Mouse (Mus musculus) lung, postnatal 0 days (tissue): ENCODE measurements at regions not wholly inside any gene's neighbourhood (a gene's known extent, or its start where the extent isn't known, plus 50 kb on each side); places are given as distances from the start of the nearest gene placed in this dataset.
A peak's percentile ranks its signal among the peaks of the same experiment; 100 is the strongest.

ENCODE experiments used
- CTCF ChIP-seq: IDR thresholded peaks from 2 replicates; pipeline ENCODE4 v1.5.1; 2016; ENCODE audit warnings: antibody characterized with exemption, mild to moderate bottlenecking
- EP300 ChIP-seq: IDR thresholded peaks from 2 replicates; pipeline ENCODE4 v1.6.1; 2016; ENCODE audit warnings: antibody characterized with exemption, mild to moderate bottlenecking, control low read depth

DNA sequence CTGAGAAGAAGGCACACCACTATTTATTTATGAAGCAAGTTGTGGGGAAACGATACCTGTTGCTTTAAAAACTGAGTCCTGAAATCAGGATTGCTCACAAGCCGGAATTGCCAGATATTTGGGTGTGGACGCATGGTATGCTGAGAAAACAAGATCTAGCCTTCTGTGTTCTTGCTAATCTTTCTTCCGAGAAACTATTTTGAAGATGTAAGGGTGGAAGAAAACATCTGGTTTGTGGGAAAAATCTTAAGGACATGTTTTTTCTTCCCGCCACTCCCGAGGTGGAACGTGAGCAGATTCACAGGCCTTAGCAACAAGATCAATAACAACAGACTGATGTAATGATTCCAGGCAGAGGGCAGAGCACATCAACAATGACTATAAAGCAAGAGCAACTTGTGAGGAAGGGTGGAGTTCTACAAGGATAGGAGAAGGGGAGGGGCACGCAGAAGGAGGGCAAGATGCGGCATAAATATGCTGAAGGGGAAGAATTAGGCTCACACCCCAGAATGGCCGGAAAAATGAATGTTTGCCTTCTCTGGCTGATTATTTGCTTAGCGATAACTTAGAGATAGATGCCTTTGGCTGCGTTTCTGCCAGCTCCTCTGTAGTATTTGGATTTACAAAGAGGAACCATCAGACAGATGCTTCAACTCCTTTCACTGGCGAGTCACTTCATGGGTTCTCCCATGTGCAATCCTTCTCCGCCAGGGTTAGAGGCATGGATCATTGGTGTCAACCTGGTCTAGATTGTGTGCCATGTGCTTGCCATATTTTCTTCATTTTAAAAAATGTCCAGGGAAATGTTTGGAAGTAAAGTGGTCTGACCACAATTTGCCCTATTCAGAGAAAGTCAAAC lies 139.0 kb upstream of the Tgfbr2 start:
- no peak for TF ChIP-seq CTCF
- TF ChIP-seq EP300 = peak; percentile 94
